23 mouse cellular contexts compared by ENCODE assay signal in genomic region chr3:73829671-73830070, GRCm38 (mm10).
DNase-seq lines count a peak whose midpoint lies in the region; ATAC-seq and TF ChIP-seq lines count a peak whose summit lies in the region.
"Had no signal": no experiment of that assay in that cellular context is flagged by ENCODE, and none has a peak within 500 bp of the region (broad histone marks: within the 10 kb centered on the region; RNA-seq: fewer than 3 reads in every experiment).

No protein-coding gene starts in this region.

- ATAC-seq in forebrain, embryonic 14.5 days = no peak
- ATAC-seq in forebrain, embryonic 13.5 days = no peak
- ATAC-seq in liver, postnatal 0 days = no peak
- ATAC-seq: CD4-positive, CD25-positive, alpha-beta regulatory T cell, adult 4 months; forebrain, embryonic 16.5 days; intestine, postnatal 0 days had no signal

- H3K9ac ChIP-seq in forebrain, embryonic 14.5 days (ENCODE audit: low read length) = no peak overlapping the region
- no peak overlapping the region for H3K9ac ChIP-seq in forebrain, embryonic 13.5 days
- H3K9ac ChIP-seq in liver, postnatal 0 days (replicated peaks) = no peak overlapping the region
- H3K9ac ChIP-seq: embryonic facial prominence, embryonic 12.5 days; embryonic facial prominence, embryonic 15.5 days; heart, embryonic 13.5 days had no signal

- intact Hi-C loops in left cerebral cortex, postnatal 4 days (cut with DNase I) = no loop called here
- intact Hi-C loops in left cerebral cortex, postnatal 10 days (cut with DNase I) = no loop called here

- no peaks in the 10 kb centered on the region for H3K4me1 ChIP-seq in forebrain, embryonic 14.5 days (ENCODE audit: control insufficient read depth, insufficient read depth, low read length)
- no peaks in the 10 kb centered on the region for H3K4me1 ChIP-seq in forebrain, embryonic 13.5 days
- H3K4me1 ChIP-seq in liver, postnatal 0 days (ENCODE audit: insufficient read depth) = no peaks in the 10 kb centered on the region
- H3K4me1 ChIP-seq: embryonic facial prominence, embryonic 12.5 days; embryonic facial prominence, embryonic 15.5 days; heart, embryonic 10.5 days; heart, embryonic 13.5 days had no signal

- no peaks in the 10 kb centered on the region for H3K9me3 ChIP-seq in forebrain, embryonic 14.5 days (replicated peaks; ENCODE audit: control insufficient read depth, low read length)
- no peaks in the 10 kb centered on the region for H3K9me3 ChIP-seq in forebrain, embryonic 13.5 days (replicated peaks)
- H3K9me3 ChIP-seq in liver, postnatal 0 days (ENCODE audit: low read length) = no peaks in the 10 kb centered on the region
- H3K9me3 ChIP-seq: embryonic facial prominence, embryonic 12.5 days; embryonic facial prominence, embryonic 15.5 days; heart, embryonic 10.5 days; heart, embryonic 13.5 days had no signal

- H3K27me3 ChIP-seq in forebrain, embryonic 14.5 days (replicated peaks; ENCODE audit: control insufficient read depth, insufficient read depth, low read length) = no peaks in the 10 kb centered on the region
- no peaks in the 10 kb centered on the region for H3K27me3 ChIP-seq in forebrain, embryonic 13.5 days
- H3K27me3 ChIP-seq in liver, postnatal 0 days (ENCODE audit: insufficient read depth, low read length) = no peaks in the 10 kb centered on the region
- H3K27me3 ChIP-seq: embryonic facial prominence, embryonic 12.5 days; embryonic facial prominence, embryonic 15.5 days; heart, embryonic 13.5 days had no signal

- no peak overlapping the region for H3K4me2 ChIP-seq in forebrain, embryonic 14.5 days (ENCODE audit: low read length)
- no peak overlapping the region for H3K4me2 ChIP-seq in forebrain, embryonic 13.5 days
- no peak overlapping the region for H3K4me2 ChIP-seq in liver, postnatal 0 days (ENCODE audit: low read depth, low read length)
- H3K4me2 ChIP-seq: embryonic facial prominence, embryonic 12.5 days; embryonic facial prominence, embryonic 15.5 days; heart, embryonic 13.5 days had no signal

- no peak for TF ChIP-seq CTCF in liver, postnatal 0 days (IDR thresholded peaks at IDR 0.05; ENCODE audit: low read depth)

- no peaks in the 10 kb centered on the region for H3K36me3 ChIP-seq in forebrain, embryonic 14.5 days (ENCODE audit: control insufficient read depth, insufficient read depth, low read length)
- H3K36me3 ChIP-seq in forebrain, embryonic 13.5 days (ENCODE audit: poor library complexity, severe bottlenecking) = no peaks in the 10 kb centered on the region
- no peaks in the 10 kb centered on the region for H3K36me3 ChIP-seq in liver, postnatal 0 days (replicated peaks; ENCODE audit: insufficient read depth, low read length)
- H3K36me3 ChIP-seq: embryonic facial prominence, embryonic 12.5 days; embryonic facial prominence, embryonic 15.5 days; heart, embryonic 10.5 days; heart, embryonic 13.5 days had no signal

- TF ChIP-seq EP300 in liver, postnatal 0 days (IDR thresholded peaks at IDR 0.05; ENCODE audit: low read depth) = no peak

- H3K4me3 ChIP-seq in forebrain, embryonic 14.5 days (ENCODE audit: low read depth, low read length) = no peak overlapping the region
- no peak overlapping the region for H3K4me3 ChIP-seq in forebrain, embryonic 13.5 days
- H3K4me3 ChIP-seq in liver, postnatal 0 days (ENCODE audit: low read depth, low read length) = no peak overlapping the region
- H3K4me3 ChIP-seq: embryonic facial prominence, embryonic 12.5 days; embryonic facial prominence, embryonic 15.5 days; heart, adult 2 months; heart, embryonic 10.5 days; heart, embryonic 13.5 days had no signal

- no peak overlapping the region for H3K27ac ChIP-seq in forebrain, embryonic 14.5 days (ENCODE audit: low read depth, low read length)
- H3K27ac ChIP-seq in forebrain, embryonic 13.5 days = no peak overlapping the region
- H3K27ac ChIP-seq in liver, postnatal 0 days (ENCODE audit: low read depth) = no peak overlapping the region
- H3K27ac ChIP-seq: embryonic facial prominence, embryonic 12.5 days; embryonic facial prominence, embryonic 15.5 days; heart, adult 2 months; heart, embryonic 10.5 days; heart, embryonic 13.5 days had no signal

- peak; percentile 34 for DNase-seq in forebrain, embryonic 14.5 days (ENCODE audit: low spot score)
- peak; percentile 6 for DNase-seq in left cerebral cortex, postnatal 4 days
- no peak for DNase-seq in left cerebral cortex, postnatal 10 days (ENCODE audit: extremely low spot score in 1 of 2, low spot score in 2 of 2)
- DNase-seq in ovary, adult 18-20 months (ENCODE audit: low spot score) = peak; percentile 12
- DNase-seq in ovary, postnatal 10 days (ENCODE audit: low spot score) = no peak
- DNase-seq in liver, postnatal 0 days = no peak
- DNase-seq: adrenal gland, adult 2 months; adrenal gland, postnatal 14 days; cerebellum, adult 18-20 months; cerebellum, adult 9-10 months; gastrocnemius, postnatal 10 days; gastrocnemius, postnatal 36 days; heart, adult 2 months; heart, postnatal 14 days; heart, postnatal 4 days had no signal

- 80% methylated on average over 3 of the region's 3 CpGs for WGBS in forebrain, embryonic 14.5 days
- 86% methylated on average over 3 of the region's 3 CpGs for WGBS in forebrain, embryonic 13.5 days
- WGBS in liver, postnatal 0 days (ENCODE audit: insufficient replicate concordance) = 73% methylated on average over 3 of the region's 3 CpGs

Comparison
In these comparisons a context has a peak if more than half of its experiments do, and no peak if none do; other contexts are left out.
1. DNase-seq: peak in forebrain, embryonic 14.5 days (single experiment), left cerebral cortex, postnatal 4 days (single experiment) and ovary, adult 18-20 months (single experiment); none in left cerebral cortex, postnatal 10 days (0 of 2), ovary, postnatal 10 days (single experiment) and liver, postnatal 0 days (single experiment).